Mouse (Mus musculus) adrenal gland, adult 10 weeks (tissue): ENCODE results near the gene BC049715. TPM values are rescaled to one million over a fixed set of nuclear protein-coding genes. Genes with fewer than 3 reads are reported as not detected.

ENCODE experiments used
- polyA plus RNA-seq: library from polyadenylated mRNA; stranded (reverse); fragments of 350-450 nt; fragmentation: Illumina TruSeq; extraction: RNeasy Lipid Tissue Mini Kit (QIAGEN cat#74804); gene quantifications from one replicate; pipeline ENCODE4 v1.2.3, GENCODE M21; 2014; ENCODE audit warnings: low read depth, low replicate concordance

BC049715 gene
- 0.70 TPM for polyA plus RNA-seq

GRCm38 (mm10) chr6:136827516-136827880 lies at the start of gene BC049715:
BC049715 (plus strand) TSS chr6:136827626.

DNA sequence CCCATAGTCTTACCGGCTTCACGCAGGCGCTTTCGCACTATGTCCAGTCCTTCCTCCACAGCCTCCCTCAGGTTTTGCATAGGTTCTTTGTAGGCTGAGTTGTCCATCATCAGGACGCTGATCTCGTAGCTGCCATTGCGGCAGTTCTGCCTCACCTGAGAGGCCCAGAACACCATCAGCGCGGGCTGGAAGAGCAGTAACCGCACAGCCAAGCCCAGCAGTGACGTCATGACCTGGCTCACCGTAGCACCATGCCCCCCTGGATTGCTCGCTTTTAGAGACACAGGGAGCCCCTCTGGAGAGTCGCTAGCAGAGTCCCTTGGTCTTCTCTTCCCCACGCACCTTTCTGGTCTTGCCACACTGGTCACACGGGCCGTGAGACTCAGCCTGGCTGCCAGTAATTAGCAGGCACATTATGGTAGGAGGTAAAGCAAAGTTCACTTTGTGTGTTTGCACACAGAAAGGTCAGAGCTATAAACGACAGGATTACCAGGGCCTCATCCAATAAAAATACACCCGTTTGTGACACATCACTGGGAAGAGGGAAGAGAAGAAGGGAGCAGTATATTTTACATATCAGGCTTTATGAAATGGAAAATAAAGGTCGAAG lies 45.9 kb upstream of the BC049715 start, which contains the start of gene Gucy2c:
Gene Gucy2c, minus strand, starts transcription at position 389 of the 610 bp plus-strand sequence.

DNA sequence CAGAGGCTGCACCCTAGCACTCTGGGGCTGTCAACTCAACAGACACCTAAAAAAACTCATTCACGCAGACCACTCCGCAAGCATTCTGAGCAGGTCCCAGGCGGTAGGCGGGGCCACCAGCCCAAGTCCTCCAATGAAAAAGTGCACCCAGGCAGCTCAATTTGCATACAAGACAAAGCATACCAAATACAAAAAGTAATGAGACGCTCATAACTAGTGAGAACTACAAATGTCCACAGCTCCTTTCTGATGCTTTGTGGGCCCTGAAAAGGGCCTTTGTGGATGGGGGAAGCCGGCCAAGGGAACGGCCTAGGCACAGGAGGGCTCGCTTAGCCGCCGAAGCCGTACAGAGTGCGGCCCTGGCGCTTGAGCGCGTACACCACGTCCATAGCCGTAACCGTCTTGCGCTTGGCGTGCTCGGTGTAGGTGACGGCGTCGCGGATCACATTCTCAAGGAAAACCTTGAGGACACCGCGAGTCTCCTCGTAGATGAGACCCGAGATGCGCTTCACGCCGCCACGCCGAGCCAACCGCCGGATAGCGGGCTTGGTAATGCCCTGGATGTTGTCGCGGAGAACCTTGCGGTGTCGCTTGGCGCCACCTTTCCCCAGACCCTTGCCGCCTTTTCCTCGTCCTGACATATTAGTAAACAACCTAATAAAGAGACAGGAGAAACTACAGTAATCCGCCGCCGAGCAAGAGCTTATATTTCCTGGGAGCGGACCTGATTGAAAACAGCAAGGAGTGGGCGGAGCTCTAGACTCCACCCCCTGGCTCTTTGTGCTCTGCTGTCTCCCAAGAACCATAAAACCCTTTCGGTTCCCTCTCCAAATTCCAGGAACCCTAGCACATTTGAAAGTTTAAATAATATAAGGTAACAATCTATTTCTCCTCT lies 23.4 kb upstream of the BC049715 start, which contains the start of gene Hist4h4:
Gene Hist4h4, minus strand, starts transcription at position 677 of the 895 bp plus-strand sequence.

DNA sequence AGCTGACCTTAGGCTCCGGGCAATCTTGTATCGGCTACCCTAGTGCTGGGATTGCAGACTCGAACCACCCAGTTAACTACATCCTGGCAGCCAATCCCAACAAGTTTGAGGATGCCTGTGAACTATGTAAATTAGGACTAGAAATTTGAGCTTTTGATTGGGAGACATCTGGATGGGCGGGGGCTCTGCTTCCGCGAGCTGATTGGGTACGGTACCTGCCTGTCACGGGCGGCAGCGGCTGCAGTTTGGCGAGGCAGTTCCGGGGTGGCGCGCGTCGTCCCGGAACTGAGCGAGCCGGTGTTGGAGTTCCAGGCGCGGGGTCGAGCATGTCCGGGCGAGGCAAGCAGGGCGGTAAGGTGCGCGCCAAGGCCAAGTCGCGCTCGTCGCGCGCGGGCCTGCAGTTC lies 19.4 kb upstream of the BC049715 start, which contains the start of gene H2afj:
Gene H2afj, plus strand, starts transcription at position 231 of the 404 bp plus-strand sequence.

DNA sequence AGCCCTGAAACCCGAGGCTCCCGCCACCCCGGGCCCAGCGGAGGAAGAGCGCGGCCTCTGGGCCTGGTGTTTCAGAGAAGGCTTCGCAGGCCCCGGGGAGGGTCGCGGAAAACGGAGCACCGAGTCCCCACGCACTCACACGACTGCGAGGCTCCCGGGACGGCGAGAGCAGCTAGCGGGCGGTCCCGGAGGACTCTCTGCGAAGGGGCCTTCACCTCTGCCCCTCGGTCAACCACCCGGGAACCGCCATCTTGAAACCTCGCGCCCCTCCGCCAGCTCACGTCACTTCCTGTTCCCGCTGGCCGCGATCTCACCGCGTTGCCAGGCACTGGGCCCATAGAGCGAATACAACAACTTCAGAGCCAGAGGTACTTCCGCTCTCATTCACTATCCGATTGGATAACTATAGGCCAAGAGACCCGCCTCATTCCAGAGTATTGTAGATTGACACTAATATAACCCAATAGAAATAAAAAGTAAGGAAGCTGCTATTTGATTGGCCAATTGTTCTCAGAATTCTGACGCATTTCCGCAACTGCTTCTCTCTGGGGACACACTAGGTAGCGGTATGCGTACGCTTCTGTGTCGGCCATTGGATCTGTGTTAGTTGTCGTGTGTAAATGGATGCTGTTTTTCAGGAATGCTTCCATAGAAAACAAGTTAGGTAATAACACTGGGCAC lies 595 bp downstream of the BC049715 start, which contains the start of gene Wbp11:
Gene Wbp11, minus strand, starts transcription at position 353 of the 681 bp plus-strand sequence.

DNA sequence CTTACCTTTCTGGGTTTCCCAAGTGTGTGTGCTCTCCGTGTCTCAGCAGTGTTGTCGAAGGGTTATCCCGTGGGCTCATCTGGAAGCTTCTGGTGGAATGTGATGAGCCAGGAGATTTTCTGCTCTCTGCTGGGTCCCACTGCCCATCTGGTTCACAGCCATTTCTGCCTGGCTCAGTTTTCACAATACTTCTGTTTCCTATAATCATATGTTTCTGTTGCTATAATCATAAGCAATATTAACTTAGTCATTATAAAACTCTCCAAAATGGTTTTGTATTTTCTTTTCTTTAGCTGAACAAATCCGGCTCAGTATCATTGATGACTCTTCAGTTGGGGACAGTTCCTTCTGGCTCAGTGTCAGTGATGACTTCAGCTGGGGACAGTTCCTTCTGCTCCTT lies 7.9 kb downstream of the BC049715 start, which contains the start of gene Smco3:
Gene Smco3, minus strand, starts transcription at position 101 of the 400 bp plus-strand sequence.

DNA sequence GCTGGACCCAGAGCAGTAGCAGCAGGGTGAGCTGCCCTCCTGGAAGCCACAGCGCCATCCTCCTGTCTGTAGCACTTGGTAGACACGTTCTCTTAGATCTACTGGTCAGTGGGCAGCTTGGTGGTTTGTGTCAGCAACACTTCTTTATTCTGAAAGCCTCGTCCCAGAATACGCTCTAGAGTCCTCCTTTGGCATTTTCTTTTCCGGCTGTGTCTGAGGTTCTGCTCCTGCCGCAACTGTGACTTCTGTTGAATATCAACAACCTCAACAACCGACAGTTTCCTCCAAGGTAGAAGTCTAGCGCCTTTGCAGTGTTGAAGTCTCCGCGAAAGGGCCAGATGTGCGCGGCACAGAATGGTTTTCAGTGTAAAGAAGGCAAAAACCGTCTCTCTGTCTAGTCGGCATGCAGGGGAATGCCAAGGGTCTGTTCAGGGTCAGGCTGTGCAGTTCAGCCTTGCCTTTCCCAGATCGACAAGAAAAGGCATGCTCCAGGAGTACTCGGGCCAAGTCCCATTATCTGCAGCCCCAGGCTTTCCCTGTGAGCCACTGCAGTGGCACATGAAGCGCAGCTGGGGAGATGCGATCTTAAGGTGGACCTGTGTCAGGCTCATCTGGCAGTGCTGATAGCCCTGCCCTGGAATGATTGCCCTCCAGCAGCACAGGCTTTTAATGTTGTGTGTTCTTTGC lies 29.9 kb downstream of the BC049715 start, which contains the start of gene Art4:
Gene Art4, minus strand, starts transcription at position 548 of the 687 bp plus-strand sequence.

GRCm38 (mm10) chr6:136875670-136876069 lies 48.2 kb downstream of the BC049715 start, which contains the start of gene Mgp:
Mgp (minus strand) TSS chr6:136875823.

Other genes starting within 250 kb of the BC049715 start
- gene Plbd1, start 165.7 kb upstream of the BC049715 start, polyA plus RNA-seq, result 22.2 TPM
- gene Gucy2c, start 45.9 kb upstream of the BC049715 start, polyA plus RNA-seq, result not detected
- gene Hist4h4, start 23.2 kb upstream of the BC049715 start, polyA plus RNA-seq, result not detected
- gene H2afj, start 19.4 kb upstream of the BC049715 start, polyA plus RNA-seq, result 11.4 TPM
- gene Wbp11, start 607 bp downstream of the BC049715 start, polyA plus RNA-seq, result 102 TPM
- 0.93 TPM for gene Smco3, start 7.8 kb downstream of the BC049715 start, polyA plus RNA-seq
- 4.3 TPM for gene Art4, start 30.1 kb downstream of the BC049715 start, polyA plus RNA-seq
- 110 TPM for gene Mgp, start 48.2 kb downstream of the BC049715 start, polyA plus RNA-seq
- not detected for gene Erp27, start 94.6 kb downstream of the BC049715 start, polyA plus RNA-seq
- gene Pde6h, start 96.2 kb downstream of the BC049715 start, polyA plus RNA-seq, result not detected
- 21.1 TPM for gene Arhgdib, start 114.3 kb downstream of the BC049715 start, polyA plus RNA-seq